Mouse (Mus musculus): ENCODE measurements at regions not wholly inside any gene's neighbourhood (a gene's known extent, or its start where the extent isn't known, plus 50 kb on each side); places are given as distances from the start of the nearest gene placed in this dataset.
"Not testable (repeated sequence)": the region's sequence is repeated elsewhere in the genome, so short reads cannot be mapped to it uniquely, and the experiment has no call there.

- no peak for DNase-seq
These were observed 335.4 kb upstream of the Rgma start for GRCm38 (mm10) chr7:73039921-73040320.

DNA sequence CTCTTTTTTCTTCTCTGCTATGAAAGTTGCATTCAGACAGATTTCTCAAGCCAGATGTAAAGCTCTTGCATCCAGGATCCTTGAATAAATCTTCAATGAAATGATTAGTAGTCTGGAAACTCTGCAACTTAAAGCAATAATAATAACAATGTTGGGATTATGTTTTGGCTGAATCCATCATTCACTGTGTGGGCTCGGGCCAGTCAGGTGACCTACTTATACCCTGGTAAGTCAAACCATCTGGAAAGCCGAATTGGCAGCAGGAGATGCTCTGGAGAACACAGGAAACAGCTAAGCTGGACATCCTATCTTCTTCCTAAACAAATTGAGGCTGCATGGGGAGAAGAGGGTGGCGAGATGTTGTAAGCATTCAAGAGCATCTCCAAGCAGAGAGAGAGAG lies 331.0 kb upstream of the Rgma start:
- no peak for DNase-seq

DNA sequence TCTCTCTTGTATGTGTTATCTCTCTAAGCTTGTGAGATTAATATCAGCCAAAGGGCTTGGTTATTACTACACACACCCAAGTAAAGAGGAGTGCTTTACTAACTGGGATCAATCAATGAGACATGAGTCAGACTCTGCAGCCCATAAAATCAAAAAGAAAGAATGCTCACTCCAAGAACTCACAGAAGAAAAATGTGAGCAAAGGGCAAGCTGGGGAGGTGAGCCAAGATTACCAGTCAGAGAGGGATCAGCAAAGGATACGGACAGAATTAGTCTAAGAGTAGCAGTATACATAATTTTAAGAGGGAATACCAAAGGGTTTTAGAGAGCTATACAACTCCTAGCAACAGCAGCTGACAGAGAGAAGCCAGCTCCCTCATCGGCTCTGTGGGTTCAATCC lies 319.4 kb upstream of the Rgma start:
- DNase-seq, result no peak

DNA sequence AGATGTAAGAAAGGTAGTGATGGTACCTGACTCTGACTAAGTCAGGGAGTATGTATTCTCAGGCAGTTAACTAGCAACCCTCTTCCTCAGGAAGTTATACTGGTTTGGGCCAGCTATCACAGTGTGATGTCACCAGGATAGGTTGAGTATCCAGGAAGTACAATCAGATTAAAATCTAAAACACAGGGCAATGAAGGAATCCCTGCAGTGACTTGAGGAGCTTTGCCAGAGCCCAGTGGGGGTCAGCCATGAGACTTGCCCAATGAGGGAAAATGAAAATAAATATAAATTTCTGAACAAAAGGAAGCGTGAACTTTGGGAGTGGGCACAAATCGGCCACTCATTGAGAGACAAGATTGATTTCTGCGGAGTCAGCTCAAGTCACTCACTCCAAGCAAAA lies 311.8 kb upstream of the Rgma start:
- DNase-seq, result no peak

GRCm38 (mm10) chr7:73068534-73068933 lies 306.8 kb upstream of the Rgma start:
- no peak for DNase-seq

GRCm38 (mm10) chr7:73069352-73069751 lies 306.0 kb upstream of the Rgma start:
- DNase-seq, result no peak

GRCm38 (mm10) chr7:73075391-73075790 lies 299.9 kb upstream of the Rgma start:
- not testable (repeated sequence) for DNase-seq

DNA sequence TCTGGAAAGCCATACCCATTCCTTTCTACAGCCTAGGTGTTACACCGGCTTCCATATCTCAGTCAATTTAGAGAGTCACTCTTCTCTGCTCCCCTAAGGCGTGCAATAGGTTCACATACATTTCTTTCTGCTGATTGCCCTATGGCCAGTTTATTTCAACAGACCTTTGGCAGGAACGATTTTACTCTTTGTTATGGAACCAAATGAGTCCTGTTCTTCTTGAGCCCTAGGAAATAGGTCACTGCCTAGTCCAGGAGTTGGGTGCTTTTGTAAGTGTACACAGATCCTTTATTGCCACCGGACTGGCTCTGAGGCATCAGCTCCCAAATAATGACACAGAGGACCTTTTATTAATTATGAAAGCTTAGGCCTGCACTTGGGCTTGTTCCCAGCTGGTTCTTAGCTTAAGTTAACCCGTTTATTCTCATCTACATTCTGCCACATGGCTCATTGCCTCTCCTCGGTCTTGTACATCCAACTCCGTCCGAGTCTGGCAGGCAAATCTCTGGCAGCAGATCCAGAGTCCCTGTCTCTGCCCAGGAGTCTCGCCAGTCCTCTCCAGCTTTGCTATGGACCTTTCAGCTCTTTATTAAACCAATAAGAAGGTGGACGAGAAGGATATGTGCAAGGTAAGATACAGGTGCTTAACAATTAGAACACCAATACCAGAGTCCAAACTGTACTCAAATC lies 287.7 kb upstream of the Rgma start:
- DNase-seq, result no peak

- no peak for DNase-seq
These were observed 287.0 kb upstream of the Rgma start for GRCm38 (mm10) chr7:73088321-73088720.

GRCm38 (mm10) chr7:73091758-73092157 lies 283.6 kb upstream of the Rgma start:
- no peak for DNase-seq

- no peak for DNase-seq
These were observed 281.2 kb upstream of the Rgma start for GRCm38 (mm10) chr7:73094059-73094458.

DNA sequence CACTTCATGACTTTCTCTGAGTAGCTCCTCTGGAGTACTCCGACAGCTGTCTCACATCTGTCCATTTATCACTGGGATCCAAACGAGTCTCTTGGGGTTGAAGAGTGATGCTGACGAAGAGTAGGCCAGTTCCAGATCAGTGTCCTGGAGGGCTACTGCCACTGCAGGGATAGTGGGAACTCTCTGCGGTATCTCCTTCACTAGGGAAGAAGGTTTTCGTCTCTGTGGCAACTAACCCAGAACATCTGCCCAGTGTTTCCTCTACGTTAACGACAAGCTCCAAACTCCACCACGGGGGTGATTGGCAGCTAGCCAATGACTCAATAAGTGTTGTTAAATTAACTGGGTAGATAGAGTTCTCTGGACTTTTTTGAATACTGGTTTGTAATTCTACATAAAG lies 256.4 kb upstream of the Rgma start:
- no peak for DNase-seq

DNA sequence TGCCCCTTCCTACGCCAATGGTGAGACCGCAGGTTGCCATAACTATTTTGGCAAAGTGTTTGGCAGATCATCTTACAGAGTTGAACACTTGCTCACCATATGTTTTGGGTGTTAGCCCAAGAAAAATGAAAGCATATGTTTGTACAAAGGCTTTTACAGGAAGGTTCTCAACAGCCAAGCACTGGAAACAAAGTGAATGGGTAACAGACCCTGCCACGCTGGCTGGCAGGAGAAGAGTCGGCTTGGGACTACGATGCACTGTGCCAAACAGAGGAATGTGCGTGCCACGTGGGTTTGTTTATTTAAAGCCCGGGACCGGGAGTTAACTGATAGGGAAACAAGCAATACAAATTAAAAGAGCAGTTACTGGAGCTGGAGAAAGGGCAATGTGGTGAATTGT lies 255.0 kb upstream of the Rgma start:
- no peak for DNase-seq

GRCm38 (mm10) chr7:73124976-73125375 lies 250.3 kb upstream of the Rgma start:
- DNase-seq, result no peak

- no peak for DNase-seq
These were observed 249.4 kb upstream of the Rgma start for GRCm38 (mm10) chr7:73125864-73126263.

DNA sequence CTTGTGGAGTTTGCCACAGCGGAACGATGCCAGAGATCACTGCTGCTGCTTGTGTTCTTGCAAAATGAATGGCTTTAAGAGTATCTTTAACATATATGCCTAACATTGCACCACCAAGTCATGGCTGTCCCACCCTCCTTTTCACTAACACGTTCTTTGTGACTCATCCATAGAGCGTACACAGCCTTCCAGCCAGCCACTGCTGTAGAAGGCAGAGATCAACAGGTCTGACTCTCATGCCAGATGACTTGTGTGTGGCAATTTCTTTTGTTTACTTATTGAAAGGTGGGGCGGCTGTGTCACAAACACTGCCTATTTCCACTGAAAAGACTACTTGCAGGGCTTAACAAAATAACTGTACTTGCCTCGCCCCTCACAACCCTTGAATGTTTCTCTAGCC lies 239.5 kb upstream of the Rgma start:
- no peak for DNase-seq

- no peak for DNase-seq
These were observed 237.0 kb upstream of the Rgma start for GRCm38 (mm10) chr7:73138269-73138668.

- DNase-seq, result no peak
These were observed 236.3 kb upstream of the Rgma start for GRCm38 (mm10) chr7:73138861-73139493.

GRCm38 (mm10) chr7:73139901-73140300 lies 235.4 kb upstream of the Rgma start:
- DNase-seq, result no peak

DNA sequence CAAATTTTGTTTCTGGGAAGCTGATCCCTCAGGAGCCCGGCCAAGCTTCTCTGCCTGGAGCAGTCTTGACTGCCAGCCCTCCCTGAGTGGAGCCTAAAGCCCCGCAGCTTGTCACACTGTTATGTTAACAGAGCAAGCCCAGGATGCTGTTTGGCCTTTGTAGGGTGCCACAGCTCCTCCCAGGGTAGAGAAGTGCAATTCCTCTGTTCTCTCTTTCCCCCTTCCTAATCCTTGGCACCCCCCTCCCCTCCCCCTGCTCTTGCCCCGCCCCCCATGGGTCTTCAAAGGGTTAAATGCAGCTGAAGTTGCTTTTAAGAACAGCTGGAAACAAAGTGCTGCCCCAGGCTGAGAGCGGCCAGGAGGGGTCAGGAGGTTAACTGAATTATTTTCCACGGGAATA lies 234.1 kb upstream of the Rgma start:
- no peak for DNase-seq

DNA sequence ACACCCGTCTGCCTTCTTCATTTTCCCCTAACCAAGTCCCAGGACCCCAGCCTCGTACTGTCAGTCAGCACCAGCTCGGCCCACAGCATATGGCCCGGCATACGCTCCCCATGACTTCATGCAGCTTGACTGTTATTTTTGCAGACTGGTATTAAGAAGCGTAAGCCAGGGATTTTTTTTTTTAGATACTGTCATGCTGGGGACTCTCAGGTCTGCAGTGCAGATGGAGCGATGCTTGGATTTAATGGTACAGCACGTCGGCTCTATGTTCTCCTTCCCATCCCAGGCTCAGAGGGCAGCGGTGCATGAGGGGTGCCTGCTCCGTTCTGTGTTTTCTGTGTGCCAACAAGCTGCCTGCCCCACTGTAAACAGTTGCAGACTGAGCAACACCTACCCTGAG lies 231.4 kb upstream of the Rgma start:
- no peak for DNase-seq

DNA sequence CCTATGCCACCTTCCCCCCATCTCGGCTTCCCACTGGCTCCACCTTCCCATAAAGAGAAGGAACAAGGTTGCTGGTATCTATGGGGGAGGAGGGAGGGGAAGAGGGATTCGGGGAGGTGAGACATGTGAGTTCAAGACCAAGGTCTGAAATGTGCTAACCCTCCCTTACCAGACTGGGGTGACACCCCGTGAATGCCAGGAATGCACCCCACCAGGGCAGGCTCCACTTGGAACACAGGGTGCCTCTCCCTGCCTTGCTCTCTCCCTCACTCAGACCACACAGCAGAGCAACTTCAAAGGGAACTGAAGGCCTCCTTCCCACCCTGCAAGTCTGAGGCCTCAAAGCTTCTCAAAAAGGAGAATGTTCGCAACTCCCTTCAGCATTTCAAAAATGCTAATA lies 230.5 kb upstream of the Rgma start:
- DNase-seq, result no peak

DNA sequence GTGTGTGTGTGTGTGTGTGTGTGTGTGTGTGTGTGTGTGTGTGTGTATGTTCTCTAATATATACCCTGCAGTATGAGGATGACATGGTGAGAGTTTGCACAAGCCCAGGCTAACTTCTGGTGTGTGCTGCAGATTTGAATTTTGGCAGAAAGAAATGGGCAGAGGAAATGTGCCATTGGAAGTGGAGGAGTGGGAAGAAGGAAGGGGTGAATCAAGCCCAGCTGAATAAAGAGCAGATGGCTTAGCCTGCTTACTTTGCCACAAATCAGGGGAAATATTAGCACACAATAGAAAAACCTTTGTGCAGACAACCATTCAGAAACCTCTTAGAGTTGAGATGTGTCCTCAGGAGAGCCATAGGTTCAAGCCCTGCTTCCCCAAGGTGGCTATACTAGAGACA lies 228.1 kb upstream of the Rgma start:
- no peak for DNase-seq

DNA sequence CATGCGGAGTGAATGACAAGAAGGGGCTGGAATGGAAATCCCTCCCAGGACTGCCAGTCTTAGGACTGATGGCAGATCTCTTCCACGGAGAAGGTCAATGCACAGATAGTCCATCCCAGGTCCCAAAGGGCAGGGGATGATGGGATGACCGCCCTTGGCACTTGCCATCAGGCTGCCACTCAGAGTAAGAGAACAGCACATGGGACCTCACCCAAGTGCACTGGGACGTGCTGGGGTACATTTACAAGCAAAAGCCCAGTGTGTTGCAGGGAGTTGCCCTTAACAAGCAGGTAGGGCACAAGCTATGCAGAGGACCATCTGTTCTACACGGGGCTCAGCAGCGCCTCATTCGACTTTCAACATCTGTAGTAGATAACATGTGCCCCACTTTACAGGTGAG lies 224.9 kb upstream of the Rgma start:
- DNase-seq, result no peak
